Mouse (Mus musculus): ENCODE results near the gene Usp48. TPM values are rescaled to one million over a fixed set of nuclear protein-coding genes. Genes with fewer than 3 reads are reported as not detected.

Gene Usp48
- total RNA-seq, 2 experiments from 2014 or later = 128 to 144 TPM

DNA sequence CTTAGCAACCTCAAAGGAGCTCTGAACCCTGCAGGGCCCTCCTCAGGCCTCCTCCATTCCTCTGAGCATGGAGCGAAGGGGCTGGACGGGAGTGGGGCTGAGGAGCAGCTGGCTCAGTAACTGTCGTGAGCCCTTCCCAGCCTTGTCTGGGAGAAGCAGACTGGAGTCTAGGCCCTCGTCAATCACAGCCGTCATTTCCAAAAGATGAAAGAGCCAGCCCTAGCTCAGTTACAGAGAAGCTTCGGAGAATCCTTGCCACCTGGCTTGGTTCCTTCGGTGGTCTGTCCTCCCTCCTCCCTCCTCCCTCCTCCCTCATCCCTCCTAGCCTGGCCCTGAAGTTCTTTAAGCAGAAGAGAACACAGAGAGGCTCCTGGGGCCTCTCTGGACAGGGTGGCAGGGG is 87.2 kb downstream of the Usp48 start:
- no peak for TF ChIP-seq CTCF (IDR thresholded peaks at IDR 0.05)

DNA sequence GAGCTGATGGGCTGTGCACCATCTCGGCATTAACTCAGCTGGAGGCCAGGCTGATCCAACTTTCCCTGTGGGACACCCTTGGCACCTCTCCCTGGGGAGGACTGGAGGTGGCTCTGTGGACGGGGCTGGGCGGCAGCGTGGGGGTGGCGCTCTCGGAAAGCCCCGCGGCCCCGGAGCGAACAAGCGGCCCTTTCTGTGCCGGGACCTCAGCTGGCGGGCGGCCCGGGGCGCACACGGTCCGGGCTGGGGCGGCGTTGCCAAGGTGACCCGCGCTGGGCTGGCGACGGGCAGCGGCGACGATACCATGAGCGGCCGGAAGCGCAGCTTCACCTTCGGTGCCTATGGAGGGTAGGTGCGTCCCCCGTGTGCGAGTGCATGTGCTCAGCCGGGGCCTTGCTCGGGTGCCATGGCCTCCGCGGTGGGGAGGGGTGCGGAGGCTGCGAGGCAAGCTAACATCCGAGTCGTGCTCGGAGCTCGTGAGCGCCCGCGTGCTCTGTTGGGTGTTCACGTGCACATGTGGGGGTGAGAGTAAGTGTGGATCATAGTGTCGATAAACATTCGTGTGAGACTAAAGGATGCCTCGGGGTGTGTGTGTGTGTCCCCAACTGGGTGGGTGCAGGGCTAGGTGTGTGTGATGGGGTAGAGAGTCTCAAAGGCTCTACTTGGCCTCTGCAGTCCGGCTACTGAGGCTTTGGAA is 88.0 kb downstream of the Usp48 start:
- peak; percentile 68 to 83 for DNase-seq (ENCODE audit: extremely low spot score in 1 of 2, low spot score in 2 of 2)
- intact Hi-C loops (cut with DNase I) = loop anchor here (5.0 kb wide), 1 partner anchor 156 kb away; no protein-coding TSS in a partner anchor
- Histone ChIP-seq H3K4me3 (peak overlapping the region; percentile 48), H3K27ac (peak overlapping the region; percentile 81)
- no peak; the same call in none of the 2 replicates for TF ChIP-seq CTCF (IDR thresholded peaks at IDR 0.05)

More for the DNA sequence above, 87.2 kb downstream of the Usp48 start:
- DNase-seq (ENCODE audit: extremely low spot score in 1 of 2, low spot score in 2 of 2) = no peak
- Histone ChIP-seq H3K27ac (peak overlapping the region; percentile 81), H3K4me3 (peak overlapping the region; percentile 48)
- intact Hi-C loops (cut with DNase I) = loop anchor here (5.0 kb wide), 1 partner anchor 157 kb away; no protein-coding TSS in a partner anchor

DNA sequence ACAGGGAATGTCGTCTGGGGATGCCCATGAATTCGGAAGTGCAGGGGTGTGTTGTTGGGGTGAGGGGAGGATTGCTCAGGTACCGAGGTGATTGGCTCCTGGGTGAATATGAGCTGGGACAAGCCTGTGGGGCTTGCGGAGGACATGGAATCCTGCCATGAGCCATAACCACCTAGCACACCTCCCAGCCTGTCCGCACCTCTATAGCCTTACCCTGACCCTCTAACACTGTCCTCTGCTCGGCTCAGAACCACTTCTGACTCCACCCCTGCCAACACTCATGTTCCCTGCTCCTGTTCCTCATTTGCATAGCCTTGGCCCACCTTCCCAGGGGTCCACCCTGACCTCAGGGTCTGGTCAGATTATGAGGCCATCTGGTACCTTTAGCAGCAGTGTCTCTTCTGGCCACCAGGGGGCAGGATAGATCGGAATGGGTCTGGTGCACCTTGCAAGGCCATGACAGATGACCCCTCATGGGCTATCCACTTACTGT is 89.5 kb downstream of the Usp48 start:
- peak; percentile 89 for TF ChIP-seq CTCF (IDR thresholded peaks at IDR 0.05)
- Histone ChIP-seq H3K4me3 (no peak overlapping the region), H3K27ac (no peak overlapping the region)
- intact Hi-C loops (cut with DNase I) = loop anchor here (1.0 to 5.0 kb wide), 2 partner anchors 39 to 154 kb away; no protein-coding TSS in a partner anchor
- DNase-seq (ENCODE audit: extremely low spot score in 1 of 2, low spot score in 2 of 2) = no peak

DNA sequence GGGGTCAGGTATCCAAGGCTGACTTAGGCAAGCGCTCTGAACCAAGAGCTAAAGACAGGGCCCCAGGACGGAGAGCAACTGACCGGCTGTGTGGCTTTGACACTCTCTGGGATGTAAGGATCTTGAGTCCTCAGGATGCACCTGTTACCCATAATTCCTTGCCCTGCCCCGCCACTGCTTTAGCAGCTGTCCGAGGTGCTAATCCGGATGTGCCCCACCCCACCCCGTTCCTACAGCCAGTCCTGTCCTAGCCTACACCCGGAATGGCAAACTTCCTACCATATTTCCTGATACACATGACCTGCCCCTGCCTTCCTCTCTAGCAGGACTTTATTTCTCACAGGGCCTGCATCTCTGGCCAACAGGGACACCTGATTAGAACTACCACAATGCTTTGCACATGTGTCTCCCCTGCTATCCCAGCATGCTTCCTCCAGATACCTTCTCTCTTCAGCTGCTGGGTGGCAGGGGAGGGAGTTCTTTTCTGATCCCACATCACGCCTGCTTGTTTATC is 91.3 kb downstream of the Usp48 start:
- Histone ChIP-seq H3K27ac (no peak overlapping the region), H3K4me3 (no peak overlapping the region)
- intact Hi-C loops (cut with DNase I) = loop anchor here (5.0 kb wide), 1 partner anchor 152 kb away; no protein-coding TSS in a partner anchor
- no peak for DNase-seq (ENCODE audit: extremely low spot score in 1 of 2, low spot score in 2 of 2)
- TF ChIP-seq CTCF (IDR thresholded peaks at IDR 0.05) = no peak

DNA sequence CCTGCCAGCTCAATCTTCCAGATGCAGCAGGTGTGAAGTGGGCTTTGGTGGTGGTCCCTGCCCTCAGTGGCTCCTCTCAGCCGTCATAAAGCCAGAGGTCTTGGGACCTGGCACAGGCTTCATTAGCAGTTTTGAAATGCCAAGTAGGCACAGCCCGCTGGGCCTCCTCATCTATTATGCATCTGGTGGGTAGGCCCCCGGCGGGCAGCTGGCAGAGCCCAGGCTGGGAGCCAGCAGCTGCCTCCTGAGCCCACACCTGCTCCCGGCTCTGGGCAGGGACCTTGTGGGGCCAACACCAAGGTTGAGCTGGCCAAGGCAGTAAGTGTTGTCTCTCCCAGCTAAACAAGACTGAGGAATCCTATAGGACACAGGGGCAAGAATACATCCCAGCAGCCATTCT is 92.7 kb downstream of the Usp48 start:
- no peak overlapping the region for H3K27ac ChIP-seq
- H3K4me3 ChIP-seq = no peak overlapping the region
- intact Hi-C loops (cut with DNase I) = no loop called here
- no peak for DNase-seq (ENCODE audit: extremely low spot score in 1 of 2, low spot score in 2 of 2)
- TF ChIP-seq CTCF (IDR thresholded peaks at IDR 0.05) = no peak

DNA sequence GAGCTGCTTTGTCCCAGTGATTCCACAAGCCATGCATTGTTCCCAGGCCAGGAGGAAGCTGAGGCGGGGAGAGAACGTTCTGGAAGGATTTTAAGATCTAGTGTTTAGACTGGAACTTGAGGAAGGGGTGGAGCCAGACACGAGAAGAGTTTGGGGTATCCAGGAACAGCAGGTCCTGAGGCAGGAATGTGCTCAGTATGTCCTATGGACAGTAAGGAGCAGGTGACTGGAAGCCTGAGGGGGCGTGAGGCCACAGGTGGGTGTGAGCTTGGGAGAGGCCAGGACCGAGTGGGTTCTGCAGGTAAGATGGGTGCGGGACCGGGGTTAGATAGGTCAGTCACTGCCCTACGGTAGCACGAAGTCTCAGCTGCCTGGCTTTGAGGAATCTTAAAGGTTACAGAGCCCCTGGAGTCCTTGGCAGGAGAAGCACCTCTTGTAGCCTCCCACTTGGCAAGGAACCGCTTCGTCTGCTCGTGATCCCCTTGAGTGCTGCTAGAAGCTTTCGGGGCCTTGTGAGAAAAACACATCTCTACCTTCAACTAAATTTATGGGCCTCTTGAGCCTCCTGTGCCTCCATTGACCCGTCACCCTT is 93.8 kb downstream of the Usp48 start:
- Histone ChIP-seq H3K27ac (no peak overlapping the region), H3K4me3 (no peak overlapping the region)
- intact Hi-C loops (cut with DNase I) = no loop called here
- no peak for DNase-seq (ENCODE audit: extremely low spot score in 1 of 2, low spot score in 2 of 2)
- TF ChIP-seq CTCF (IDR thresholded peaks at IDR 0.05) = no peak

DNA sequence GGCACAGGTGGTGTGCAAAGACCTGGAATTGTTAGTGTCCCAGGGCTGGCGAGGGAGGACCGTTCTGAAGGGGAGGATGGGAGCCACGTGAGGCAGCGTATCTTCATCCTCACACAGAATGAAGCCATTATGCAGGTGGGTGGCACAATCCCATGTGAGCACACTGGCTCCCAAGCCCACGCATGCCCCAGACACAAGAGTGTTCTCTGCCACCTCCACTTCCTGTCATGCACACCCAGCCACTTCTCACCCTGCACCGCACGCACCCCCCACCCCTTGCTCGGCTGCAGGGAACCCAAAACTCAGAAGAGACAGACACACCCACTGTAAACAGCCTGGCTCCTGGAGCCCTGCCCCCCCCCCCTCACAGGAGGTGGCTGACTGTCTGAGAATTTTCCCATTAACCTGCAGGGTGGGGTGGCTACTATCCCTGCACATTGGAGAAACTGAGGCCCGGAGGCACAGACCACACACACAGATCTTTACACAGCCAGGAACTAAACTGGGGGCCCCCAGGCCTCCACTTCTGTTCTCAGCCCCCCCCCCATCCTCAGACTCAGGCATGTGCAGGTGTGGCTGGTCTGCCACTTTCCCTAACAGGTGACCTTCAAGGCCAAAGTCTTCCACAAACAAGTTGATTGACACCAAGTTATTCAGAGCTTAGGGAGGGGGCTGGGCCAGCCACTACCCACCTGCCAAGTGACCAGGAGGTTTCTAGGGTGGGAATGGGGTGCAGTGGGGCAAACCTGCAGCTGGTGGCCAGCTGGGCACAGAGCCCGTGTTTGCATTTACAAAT is 98.8 kb downstream of the Usp48 start:
- no peak overlapping the region for H3K27ac ChIP-seq
- peak; percentile 60 to 71 for DNase-seq (ENCODE audit: extremely low spot score in 1 of 2, low spot score in 2 of 2)
- TF ChIP-seq CTCF (IDR thresholded peaks at IDR 0.05) = no peak
- intact Hi-C loops (cut with DNase I) = no loop called here
- H3K4me3 ChIP-seq = no peak overlapping the region

DNA sequence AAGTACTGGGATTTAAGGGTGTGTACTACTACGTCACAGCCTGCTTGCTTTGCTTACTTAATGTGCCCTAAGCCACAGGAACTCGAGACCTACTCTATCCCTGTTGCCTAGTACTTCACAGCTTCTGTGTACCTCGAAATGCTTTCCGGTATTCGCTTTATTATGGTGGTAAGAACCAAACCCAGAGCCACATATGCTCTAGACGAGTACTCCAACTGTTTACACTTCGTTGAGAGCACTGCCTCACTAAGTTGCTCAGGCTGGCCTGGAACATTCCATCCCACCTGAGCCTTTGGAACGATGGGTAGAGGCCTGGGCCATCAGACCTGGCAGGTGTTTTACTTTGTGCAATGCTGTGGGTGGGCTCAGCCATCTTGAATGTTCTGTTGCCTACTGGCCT is 101.7 kb downstream of the Usp48 start:
- TF ChIP-seq CTCF (IDR thresholded peaks at IDR 0.05) = no peak
- no peak overlapping the region for H3K4me3 ChIP-seq
- no peak for DNase-seq (ENCODE audit: extremely low spot score in 1 of 2, low spot score in 2 of 2)
- H3K27ac ChIP-seq = peak overlapping the region; percentile 47
- intact Hi-C loops (cut with DNase I) = no loop called here

DNA sequence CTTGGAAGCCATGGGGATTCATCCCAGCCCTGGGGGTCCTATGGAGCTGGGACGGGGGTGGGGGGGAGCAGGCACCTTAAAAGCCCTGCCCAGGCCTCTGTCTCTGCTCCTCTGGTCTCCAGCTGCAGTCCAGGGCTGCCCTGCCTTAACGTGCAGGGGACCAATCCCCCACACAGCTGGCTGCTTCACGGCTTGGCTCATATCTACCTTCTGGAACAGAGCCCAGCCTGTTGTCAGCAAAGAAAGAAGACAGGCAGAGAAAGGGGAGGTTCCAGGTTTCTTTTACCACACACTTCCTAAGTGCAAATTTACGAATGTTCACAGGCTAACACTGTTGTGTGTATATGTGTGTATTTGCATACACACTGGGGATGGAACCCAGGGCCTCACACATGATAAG is 102.3 kb downstream of the Usp48 start:
- no peak overlapping the region for H3K4me3 ChIP-seq
- peak overlapping the region; percentile 47 for H3K27ac ChIP-seq
- DNase-seq (ENCODE audit: extremely low spot score in 1 of 2, low spot score in 2 of 2) = no peak
- no peak for TF ChIP-seq CTCF (IDR thresholded peaks at IDR 0.05)
- intact Hi-C loops (cut with DNase I) = no loop called here

DNA sequence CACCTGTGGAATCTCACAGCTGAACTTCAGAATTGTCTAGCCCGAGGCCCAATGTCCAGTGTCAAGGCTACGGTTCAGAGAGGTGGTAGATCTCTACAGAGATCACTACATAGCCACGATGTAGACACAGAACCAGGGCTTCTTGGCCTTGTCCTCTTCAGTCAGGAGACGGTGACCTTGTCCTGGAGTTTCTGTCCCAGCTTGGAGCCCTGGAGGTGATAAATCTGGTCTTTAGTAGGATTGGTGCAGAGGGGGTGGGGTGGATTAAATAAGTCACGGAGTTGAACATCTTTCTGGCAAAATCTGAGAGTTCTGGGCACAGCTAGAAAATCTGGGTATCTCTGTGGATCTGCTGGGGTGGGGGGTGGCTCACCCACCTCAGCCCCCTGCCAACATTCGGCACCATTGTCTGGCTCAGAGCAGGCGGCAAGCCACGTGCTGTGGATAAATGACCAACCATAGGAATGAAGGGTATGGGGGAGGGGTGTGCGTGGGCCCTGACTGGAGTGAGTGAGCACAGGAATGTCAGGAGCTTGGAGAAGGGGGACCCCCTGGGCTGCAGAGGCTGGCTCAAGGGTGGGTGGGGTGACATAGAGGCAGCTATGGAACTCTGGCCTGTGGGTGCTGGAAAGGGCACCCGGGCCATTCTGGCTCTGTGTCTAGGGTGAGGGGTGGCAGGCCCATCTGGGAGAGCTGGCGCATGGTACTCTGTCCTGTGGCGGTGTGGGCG is 103.8 kb downstream of the Usp48 start:
- H3K27ac ChIP-seq = peak overlapping the region; percentile 55
- no peak overlapping the region for H3K4me3 ChIP-seq
- DNase-seq (ENCODE audit: extremely low spot score in 1 of 2, low spot score in 2 of 2) = peak in 1 of 2 experiments; percentile 46
- TF ChIP-seq CTCF (IDR thresholded peaks at IDR 0.05) = no peak
- intact Hi-C loops (cut with DNase I) = no loop called here

Measured in left cerebral cortex, adult 2 months (tissue).